Mouse (Mus musculus): ENCODE data around the gene Chmp2a. TPM values are rescaled to one million over a fixed set of nuclear protein-coding genes. Genes with fewer than 3 reads are reported as not detected.
"Not testable (repeated sequence)": the region's sequence is repeated elsewhere in the genome, so short reads cannot be mapped to it uniquely, and the experiment has no call there.

Gene Chmp2a
- polyA plus RNA-seq (2012; rRNA removed): 128 and 132 TPM in 2 replicates

- under 1% methylated on average over 45 of the region's 45 CpGs for WGBS
- DNase-seq (ENCODE audit: low read depth, low spot score): no peak
These were observed at the start of gene Chmp2a for GRCm38 (mm10) chr7:13034148-13034977. Chmp2a (minus strand) TSS chr7:13034807.

DNA sequence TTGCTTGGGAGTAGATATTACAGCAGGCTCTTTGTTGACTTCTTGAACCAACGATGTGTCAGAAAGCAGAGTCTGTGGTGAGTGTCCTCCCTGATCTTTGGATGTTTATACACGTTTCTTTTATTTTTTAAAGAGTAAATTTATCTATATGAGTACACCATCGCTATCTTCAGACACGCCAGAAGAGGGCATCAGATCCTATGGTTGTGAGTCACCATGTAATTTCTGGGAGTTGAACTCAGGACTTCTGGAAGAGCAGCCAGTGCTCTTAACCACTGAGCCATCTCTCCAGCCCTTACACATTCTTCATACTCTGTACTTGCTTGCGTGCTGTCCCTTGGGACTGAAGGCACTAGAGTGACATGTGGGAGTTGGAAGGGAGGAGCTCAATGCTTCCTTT lies 37.7 kb upstream of the Chmp2a start:
- no peak for DNase-seq (ENCODE audit: low read depth, low spot score)
- 55% methylated on average over 5 of the region's 5 CpGs for WGBS

DNA sequence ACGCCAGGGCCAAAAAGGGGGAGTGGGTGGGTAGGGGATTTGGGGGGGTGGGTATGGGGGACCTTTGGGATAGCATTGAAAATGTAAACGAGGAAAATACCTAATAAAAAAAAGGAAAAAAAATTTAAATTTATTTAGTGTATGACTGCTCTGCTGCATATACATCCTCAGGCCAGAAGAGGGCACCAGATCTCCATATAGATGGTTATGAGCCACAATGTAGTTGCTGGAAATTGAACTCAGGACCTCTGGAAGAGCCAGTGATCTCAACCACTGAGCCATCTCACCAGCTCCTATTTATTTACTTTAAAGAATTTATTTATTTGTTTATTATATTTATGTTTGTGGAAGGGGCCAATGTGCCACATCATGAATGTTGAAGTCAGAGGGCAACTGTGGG lies 28.8 kb upstream of the Chmp2a start:
- DNase-seq (ENCODE audit: low read depth, low spot score): not testable (repeated sequence)
- WGBS: 54% methylated on average over 2 of the region's 2 CpGs

- WGBS: 92% methylated on average over 9 of the region's 9 CpGs
- no peak for DNase-seq (ENCODE audit: low read depth, low spot score)
These were observed 24.9 kb upstream of the Chmp2a start for GRCm38 (mm10) chr7:13059536-13059935.

GRCm38 (mm10) chr7:13056913-13057700 lies 22.5 kb upstream of the Chmp2a start:
- 60% methylated on average over 8 of the region's 8 CpGs for WGBS
- DNase-seq (ENCODE audit: low read depth, low spot score): no peak

GRCm38 (mm10) chr7:13054287-13055010 lies 19.8 kb upstream of the Chmp2a start, which contains the start of gene Mzf1:
Mzf1 (minus strand) TSS chr7:13054764.
- under 1% methylated on average over 41 of the region's 41 CpGs for WGBS
- peak; percentile 91 for DNase-seq (ENCODE audit: low read depth, low spot score)

DNA sequence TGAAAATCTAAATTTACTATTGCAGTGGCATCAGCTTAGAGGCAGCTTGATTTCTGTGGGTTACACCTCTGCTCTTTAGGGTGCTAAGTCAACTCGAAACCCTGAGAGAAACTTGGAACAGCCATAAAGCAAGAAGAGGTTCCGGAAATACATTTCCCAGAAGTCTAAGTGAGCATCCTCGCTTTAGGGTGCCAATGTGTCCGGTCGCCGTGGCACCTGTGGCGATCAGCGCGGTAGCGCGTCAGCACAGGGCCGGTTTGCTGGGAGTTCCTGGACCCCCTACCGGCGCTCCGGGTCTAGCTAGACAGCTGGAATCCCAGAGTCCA lies 19.3 kb upstream of the Chmp2a start:
- DNase-seq (ENCODE audit: low read depth, low spot score): no peak
- WGBS: under 1% methylated on average over 15 of the region's 15 CpGs

GRCm38 (mm10) chr7:13053501-13053900 lies 18.9 kb upstream of the Chmp2a start:
- WGBS: 95% methylated on average over 2 of the region's 2 CpGs

DNA sequence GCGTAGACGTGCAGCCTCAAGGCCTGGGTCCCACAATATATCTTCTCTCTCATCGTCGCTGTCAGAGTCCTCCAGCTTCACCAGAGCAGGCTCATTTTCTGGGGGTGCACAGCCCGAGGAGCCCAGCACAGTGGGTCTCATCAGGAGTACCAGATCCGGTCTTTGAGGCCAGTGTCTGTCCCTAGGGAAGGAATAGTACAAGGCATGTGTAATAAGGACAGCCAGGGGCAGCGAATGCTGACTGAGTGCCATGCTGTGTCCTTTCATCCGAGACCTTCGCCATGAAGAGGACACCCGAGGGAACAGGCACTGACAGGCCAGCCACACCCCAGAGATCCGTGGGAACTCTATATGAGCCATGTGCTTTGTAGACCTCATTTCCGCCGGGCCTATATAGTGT lies 18.4 kb upstream of the Chmp2a start:
- no peak for DNase-seq (ENCODE audit: low read depth, low spot score)
- WGBS: 91% methylated on average over 13 of the region's 13 CpGs

More at GRCm38 (mm10) chr7:13053501-13053900, 18.9 kb upstream of the Chmp2a start:
- DNase-seq (ENCODE audit: low read depth, low spot score): no peak

- DNase-seq (ENCODE audit: low read depth, low spot score): peak; percentile 57
- 2% methylated on average over 2 of the region's 2 CpGs for WGBS
These were observed 11.5 kb upstream of the Chmp2a start for GRCm38 (mm10) chr7:13046084-13046483.

DNA sequence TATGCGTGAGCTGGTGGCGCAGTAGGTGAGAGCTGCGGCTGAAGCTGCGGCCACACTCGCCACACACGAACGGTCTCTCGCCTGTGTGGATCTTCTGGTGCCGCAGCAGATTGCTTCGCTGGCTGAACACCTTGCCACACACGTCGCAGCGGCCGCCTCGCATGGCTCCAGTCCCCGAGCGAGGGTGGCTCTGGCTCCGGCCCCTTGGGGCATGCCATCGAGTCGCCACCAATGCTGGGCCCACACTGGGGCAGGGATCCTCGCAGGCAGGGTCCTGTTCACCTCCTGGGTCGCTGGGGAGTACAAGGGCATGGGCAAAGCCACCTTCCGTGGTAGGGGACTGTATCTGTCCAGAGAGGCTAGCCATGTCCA lies 9.6 kb upstream of the Chmp2a start:
- 9% methylated on average over 23 of the region's 23 CpGs for WGBS
- DNase-seq (ENCODE audit: low read depth, low spot score): no peak

- WGBS: 12% methylated on average over 88 of the region's 88 CpGs
- no peak for DNase-seq (ENCODE audit: low read depth, low spot score)
These were observed 9.0 kb upstream of the Chmp2a start for GRCm38 (mm10) chr7:13043445-13044253.

GRCm38 (mm10) chr7:13043120-13043444 lies 8.5 kb upstream of the Chmp2a start:
- WGBS: 63% methylated on average over 16 of the region's 16 CpGs
- no peak for DNase-seq (ENCODE audit: low read depth, low spot score)

DNA sequence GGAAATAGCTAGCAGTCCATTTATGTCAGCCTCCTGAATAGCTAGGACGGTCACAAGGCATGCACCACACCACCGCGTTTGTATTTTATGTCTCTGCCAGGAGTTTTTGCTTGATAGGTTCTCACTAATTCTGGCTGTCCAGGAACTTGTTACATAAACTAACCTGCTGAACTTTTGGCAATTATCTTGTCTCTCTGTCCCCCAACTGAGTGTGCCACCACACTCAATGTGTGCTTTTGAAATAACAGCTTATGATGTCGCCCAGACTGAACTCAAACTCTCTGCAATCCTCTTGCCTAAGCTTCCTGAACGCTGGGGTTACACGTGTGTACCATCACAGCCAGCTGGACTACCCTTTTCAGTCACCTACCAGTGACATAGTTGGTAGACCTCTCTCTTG lies 7.9 kb upstream of the Chmp2a start:
- 84% methylated on average over 6 of the region's 6 CpGs for WGBS
- DNase-seq (ENCODE audit: low read depth, low spot score): no peak

DNA sequence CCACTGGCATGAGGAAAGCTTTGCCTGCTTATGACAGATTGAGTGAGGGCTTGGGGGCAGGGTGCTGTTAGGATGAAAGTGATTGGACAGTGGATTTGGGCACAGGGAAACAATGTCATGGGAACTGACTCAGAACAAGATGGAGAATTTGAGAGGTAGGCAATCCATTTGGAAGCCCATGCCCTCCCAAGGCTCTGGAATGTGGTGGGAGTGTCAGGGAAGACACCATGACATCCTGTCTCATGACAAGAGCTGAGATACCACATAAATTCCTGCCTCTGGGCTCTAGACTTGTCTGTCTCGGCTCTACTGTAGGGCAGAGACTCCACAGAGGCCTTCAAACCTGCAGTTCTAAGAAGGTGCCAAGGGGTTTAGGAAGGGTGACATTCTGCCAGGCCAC lies 6.6 kb upstream of the Chmp2a start:
- WGBS: 85% methylated on average over 1 of the region's 1 CpGs
- no peak for DNase-seq (ENCODE audit: low read depth, low spot score)

DNA sequence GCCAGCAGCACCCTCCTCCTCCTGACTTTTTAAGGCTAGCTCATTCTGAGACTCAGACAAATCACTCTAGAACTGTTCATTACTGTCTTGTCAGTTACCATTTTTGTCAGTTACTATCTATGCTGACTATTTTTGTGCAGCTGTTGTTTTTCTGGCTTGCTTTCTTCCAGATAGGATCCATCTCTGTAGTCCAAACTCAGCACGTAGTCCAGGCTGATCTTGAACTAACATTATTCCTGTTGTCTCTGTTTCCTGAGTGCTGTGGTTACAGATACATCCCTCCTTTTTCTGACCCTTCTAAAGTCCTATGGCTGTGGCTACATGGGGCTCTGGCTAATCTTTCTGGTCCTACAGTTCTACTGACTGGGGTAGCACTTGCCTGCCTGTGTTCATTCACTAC lies 4.6 kb upstream of the Chmp2a start:
- WGBS: 75% methylated on average over 1 of the region's 1 CpGs
- DNase-seq (ENCODE audit: low read depth, low spot score): no peak

GRCm38 (mm10) chr7:13038621-13039169 lies 4.1 kb upstream of the Chmp2a start:
- DNase-seq (ENCODE audit: low read depth, low spot score): no peak
- WGBS: 5% methylated on average over 15 of the region's 15 CpGs

DNA sequence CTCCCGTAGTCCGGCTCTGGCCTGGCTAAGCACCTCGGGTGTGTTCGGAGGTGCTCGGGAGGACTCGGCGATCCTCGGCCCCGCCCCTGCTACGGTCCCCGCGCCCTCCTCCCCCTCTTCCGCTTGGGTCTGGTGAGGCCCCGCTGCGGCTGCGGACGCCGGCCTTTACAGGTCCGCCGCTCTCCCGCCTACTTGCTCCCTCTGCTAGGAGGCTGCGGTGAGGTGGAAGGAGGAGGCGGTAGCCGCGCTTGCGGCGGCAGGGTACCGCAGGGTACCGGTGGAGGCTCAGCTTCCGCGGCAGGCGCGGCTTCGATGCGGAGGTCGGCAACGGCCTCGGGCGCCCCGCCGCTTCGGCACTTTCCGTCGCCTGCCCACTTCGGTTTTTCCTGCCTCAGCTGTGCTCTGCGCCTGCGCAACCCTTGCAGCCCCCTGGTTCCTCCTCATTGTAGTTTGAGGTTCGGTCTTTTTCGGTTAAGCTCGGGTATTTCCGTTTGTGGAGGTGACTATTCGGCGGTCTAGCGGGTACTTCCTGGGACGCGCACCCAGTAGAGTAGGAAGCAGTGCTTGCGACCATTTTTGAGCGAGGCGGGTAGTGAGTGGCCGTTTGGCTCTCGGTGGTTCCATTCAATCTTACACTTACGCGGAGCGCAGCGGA lies 3.4 kb upstream of the Chmp2a start, which contains the start of gene Ube2m:
Ube2m (minus strand) TSS at position 375 of the 655 bp plus-strand sequence.
- under 1% methylated on average over 61 of the region's 65 CpGs for WGBS
- peak; percentile 81 for DNase-seq (ENCODE audit: low read depth, low spot score)

- WGBS: under 1% methylated on average over 32 of the region's 33 CpGs
- DNase-seq (ENCODE audit: low read depth, low spot score): no peak
These were observed 2.8 kb upstream of the Chmp2a start for GRCm38 (mm10) chr7:13037366-13037765.

Measured in large intestine, adult 2 months (tissue).